Mouse (Mus musculus) urinary bladder, adult 18-20 months (tissue): ENCODE results near the gene 1700080E11Rik.
A peak's percentile ranks its signal among the peaks of the same experiment; 100 is the strongest.
"Not testable (repeated sequence)": the region's sequence is repeated elsewhere in the genome, so short reads cannot be mapped to it uniquely, and the experiment has no call there.

Experiments
- DNase-seq, 2 experiments: peaks; one replicate each; pipeline ENCODE4 v3.0.0; 2022; ENCODE audit warnings: low spot score in 2 of 2, mixed read lengths in 2 of 2

The 1700080E11Rik gene

DNA sequence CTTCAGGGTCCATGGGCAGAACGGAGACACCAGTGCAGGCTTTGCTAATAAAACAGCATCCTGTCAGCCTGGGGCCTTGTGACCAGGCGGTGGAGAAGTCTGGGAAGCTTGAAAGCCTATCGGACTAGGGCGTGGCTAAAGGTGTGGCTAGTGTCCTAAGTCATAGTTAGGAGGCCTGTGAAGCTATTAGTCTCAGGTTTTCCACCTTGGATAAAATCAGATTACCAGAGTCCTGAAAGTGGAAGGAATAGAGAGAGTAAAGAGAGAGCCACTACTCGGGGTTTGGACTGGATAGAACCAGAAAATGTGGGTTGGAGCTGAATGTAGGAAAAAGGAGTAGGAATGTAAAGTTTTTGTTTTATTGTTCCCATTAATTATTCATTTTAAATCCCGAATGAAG, at the start of gene 1700080E11Rik:
1700080E11Rik (minus strand) TSS at position 101 of the 400 bp plus-strand sequence.
- no peak for DNase-seq

DNA sequence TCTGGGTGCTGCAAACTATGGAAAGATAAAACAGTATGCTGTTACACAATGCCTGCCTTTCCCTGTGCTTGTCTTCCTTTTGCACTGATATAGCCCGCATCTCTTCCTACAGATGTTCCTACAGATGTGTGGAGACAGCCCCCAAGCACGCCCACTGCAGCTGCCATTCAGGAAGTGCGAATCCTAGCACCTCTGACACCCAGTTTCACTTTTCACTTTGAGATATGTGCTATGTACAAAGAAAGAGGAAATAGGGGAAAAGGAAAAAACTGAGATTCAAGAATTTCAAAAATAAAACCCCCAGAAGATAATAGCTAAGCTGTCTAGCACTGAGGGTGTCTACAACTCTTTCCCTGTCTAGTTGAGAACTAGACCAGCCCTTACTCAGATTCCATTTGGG, 41.8 kb upstream of the 1700080E11Rik start:
- no peak for DNase-seq

DNA sequence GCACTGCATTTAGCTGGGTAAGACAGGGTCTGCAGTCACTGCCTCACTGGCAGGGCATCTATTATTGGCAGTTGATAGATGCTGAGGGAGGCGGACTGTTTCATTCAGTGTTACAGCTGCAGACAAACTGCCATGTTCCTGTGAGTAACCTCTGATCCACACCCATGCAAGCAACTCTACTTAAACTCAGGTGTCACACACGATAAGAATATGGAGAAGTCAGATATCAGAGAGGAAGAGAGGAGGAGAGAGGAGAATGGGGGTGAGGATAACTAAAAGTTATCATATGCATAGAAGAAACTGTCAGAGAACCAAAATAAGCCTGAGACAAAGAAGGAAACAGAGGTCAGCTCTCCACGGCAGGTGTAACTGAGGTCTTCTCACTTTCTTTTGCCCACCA, 37.5 kb upstream of the 1700080E11Rik start:
- no peak for DNase-seq

DNA sequence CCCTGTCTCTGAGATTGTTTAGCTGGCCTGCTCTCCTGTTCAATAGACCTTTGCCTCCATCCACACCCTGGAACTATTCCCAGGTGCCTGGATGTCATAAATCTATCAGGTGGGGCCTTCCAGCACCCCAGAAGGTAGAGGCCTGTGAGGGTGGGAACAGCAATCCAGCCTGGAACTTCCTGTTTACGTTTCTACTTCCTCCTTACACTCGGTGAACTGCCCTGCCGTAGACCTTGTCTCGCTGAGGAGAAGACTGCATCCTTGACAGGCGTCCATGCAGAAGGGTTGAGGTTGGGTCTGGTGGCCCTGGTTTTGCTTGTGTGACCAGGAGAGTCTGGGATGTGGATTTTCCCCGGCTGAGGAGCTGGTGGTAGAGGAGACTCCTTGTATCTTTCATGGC, 5.7 kb downstream of the 1700080E11Rik start:
- no peak for DNase-seq

DNA sequence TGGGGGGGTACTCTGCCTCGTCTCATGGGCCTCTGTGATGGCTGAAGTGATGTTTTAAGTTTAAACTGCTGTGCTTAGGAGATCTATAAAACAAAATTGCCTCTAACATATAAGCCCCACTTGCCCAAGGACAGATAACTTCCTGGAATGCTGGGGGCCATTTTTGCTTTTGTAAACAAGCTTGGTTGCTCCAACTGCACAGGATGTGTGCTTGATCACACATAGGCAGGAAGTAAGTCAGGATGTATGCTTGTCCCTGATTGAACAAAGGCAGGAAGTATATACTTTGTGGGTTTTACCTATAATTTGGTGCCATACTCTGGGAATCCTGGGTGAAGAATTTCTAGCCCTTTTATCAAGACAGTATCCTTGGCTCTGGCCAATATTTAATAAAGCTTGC, 8.5 kb downstream of the 1700080E11Rik start:
- no peak for DNase-seq

DNA sequence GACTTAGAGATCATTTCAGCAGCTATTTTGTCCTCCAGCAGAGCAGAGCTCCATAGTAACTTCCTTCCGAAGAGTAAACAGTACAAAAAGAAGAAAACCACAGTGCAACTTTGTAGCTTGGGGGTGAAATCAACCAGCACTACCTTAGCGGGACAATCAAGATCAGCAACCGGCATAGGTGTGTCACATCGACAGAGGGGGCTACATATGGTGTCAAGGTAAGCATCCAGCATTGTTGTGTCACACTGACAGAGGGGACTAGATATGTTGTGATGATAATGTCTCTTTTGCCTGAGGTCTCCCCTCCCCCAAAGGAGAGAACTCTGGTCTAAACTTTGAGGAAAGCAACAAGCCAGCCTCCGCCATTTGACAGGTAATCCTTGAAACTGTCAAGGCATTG, 10.4 kb downstream of the 1700080E11Rik start:
- no peak for DNase-seq

DNA sequence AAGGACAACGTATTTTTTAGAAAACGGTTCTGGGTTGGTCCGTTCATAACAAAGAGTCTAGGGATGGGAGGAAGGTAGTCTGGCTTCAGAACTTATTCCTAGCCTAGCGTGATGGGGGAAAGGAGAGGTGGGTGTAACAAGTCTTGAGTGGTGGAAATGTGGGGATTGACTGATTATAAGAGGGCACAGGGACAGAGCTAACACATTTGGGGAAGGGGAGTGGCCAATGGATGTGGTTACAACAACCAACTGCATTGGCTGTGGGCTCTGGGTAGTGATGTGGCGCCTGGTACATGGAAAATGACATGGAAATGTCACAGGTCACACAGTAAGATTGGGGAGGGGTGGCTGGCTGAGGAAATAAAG, 12.9 kb downstream of the 1700080E11Rik start:
- no peak for DNase-seq

DNA sequence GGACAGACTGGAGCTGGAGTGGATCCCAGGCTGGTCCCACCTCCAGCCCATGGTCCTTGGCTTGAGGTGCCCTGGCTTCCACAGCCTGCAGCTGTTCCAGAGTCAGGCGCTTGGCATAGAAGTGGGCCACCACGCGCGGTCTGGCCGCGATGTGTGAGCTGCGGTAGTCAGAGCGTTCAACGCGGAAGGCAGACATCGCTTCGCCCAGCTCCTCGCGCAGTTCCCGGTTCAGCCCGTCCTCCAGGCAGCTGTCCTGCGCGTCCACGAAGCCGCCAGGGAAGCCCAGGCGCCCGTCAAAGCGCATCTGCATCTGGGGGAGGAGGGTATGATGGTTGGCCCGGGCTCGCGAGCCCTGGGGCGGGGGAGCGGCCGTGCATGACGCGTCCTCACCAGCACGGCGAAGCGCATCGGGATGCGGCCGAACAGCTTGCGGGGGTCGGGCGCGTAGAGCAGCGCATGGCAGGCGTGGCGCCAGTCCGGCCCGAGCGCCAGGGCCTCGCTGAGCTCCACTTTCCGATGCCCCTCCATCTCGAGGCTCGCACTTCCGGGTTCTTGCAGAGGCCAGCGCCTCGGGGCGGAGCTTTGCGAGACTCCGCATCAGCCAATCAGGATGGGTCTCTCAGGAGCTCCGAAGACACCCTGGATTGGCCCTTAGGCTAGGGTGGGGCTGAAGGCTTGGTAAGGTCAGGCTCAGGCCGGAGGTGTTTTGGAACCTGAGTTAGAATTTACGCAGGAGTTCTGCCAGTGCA, 13.5 kb downstream of the 1700080E11Rik start, which contains the start of gene Nudt16:
Nudt16 (minus strand) TSS at position 572 of the 749 bp plus-strand sequence.
- DNase-seq = peak; percentile 83 to 88

DNA sequence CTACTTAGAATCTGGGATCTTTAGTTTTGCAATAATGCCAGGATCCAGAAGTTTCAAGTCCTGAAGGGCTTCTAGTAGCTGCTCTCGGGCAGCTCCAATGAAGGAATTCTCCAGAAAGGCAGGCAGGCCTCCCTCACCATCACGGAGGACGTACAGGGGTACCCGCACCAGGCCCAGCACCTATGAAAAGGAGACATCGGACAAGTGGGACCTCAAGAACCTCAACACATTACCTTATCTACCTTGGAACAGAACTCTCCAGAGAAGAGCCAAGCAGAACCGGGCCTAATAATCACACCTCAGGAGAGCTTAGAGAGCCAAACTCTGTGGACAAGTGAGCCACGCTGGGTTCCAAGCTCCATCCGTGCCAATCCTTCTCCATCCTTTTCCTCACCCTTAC, 14.6 kb downstream of the 1700080E11Rik start:
- no peak for DNase-seq

DNA sequence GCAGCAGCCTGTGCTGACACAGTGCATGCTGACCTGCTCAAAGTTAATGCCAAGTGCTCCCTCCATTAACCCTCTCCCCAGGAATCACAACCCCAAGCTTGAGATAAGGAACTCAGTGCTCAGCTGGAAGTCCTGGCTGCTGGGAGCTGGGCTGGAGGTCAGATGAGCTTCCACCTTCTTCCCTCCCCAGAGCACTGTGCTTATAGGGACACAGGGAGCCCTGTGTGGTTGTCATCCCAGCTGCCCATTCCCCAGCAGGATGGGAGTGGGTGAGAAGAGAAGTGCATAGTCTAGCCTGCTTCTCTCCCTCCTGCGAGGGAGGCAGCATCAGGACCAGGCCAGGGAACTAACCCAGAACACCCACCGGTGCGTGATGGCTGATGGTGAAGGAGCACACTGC, 19.7 kb downstream of the 1700080E11Rik start:
- DNase-seq = not testable (repeated sequence)

DNA sequence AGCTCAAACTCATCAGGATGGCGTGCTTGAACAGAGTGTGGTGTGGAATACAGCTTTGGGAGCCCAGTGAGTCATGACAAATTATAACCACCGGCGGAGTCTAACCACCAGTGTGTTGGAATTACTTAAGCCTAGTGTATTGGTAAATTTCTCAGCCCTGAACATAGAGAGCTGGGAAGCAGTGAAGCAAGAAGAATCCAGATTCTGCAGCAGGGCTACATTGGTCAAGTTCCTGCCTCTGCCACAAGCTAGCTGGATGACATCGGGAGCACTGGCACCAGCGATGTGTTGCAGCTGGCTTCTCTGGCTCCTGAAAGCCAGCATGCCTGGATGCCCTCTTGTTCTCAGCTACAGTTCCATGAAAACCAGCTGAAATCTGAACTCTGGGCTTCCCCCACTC, 41.0 kb downstream of the 1700080E11Rik start:
- no peak for DNase-seq

DNA sequence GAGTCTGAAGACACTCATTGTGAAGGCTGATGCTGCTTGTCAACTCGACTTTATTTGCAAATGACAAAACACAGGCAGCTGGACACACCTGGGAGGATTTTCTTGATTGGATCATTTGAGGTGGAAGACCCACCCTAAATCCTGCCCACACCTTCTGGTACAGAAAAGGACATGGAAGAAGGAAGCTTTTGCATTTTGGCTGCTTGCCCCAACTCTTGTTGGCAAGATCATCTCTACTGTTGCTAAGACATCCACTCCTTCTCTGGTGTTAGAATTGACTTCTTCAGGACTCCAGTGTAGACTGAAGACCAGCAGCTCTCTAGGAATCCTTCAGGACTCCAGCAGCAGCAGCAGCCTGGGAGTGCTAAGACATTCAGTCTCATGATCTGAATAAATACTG, 43.0 kb downstream of the 1700080E11Rik start:
- no peak for DNase-seq

DNA sequence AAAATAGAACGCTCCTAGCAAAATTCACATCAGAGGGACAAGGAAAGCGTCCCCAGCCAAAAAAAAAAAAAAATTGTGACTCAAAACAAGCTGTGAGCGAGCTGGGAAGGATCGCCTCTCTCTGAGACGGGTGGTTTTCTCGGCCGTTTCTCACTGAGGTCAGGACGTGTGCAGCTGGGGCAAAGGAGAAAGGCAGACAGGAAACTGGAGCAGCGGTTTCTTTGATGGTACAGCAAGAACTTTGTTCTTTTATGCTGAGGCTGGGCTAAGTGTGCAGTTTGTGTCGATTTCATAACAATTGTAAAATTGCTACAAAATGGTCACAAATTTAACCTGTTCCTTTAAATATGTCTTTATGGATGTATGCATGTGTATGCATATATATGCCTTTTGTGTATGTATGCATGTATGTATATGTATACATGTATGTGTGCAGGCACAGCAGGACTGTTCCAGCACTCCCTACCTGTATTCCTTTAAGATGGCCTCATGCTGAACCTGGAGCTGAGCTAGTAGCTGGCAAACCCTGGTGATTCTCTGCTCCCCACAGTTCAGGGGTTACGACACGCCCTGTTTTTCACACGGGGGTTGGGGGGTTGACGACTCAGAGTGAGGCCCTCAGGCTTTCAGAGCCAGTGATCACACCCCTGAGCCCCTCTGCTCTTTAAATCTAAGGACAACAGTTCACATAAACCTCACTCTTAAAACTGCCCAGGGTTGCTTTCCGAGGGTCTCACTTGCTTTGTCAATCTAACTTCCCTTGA, 43.9 kb downstream of the 1700080E11Rik start:
- no peak for DNase-seq
